Mouse (Mus musculus) myocyte (in vitro differentiated cells): Measurements from ENCODE around the gene Stoml1. TPM values are rescaled to one million over a fixed set of nuclear protein-coding genes. Genes with fewer than 3 reads are reported as not detected.
"Not testable (repeated sequence)": the region's sequence is repeated elsewhere in the genome, so short reads cannot be mapped to it uniquely, and the experiment has no call there.

Experiments used
- H3K27me3 ChIP-seq: one replicate; pipeline ENCODE4 v1.6.1; 2011; ENCODE audit not compliant: control insufficient read depth, insufficient read depth, insufficient read length
- H3K36me3 ChIP-seq: one replicate; pipeline ENCODE4 v1.6.1; 2011; ENCODE audit not compliant: control insufficient read depth, insufficient read depth
- H3K4me2 ChIP-seq: one replicate; pipeline ENCODE4 v1.6.1; 2011; ENCODE audit warnings: low read depth, control low read depth
- H3K4me3 ChIP-seq: one replicate; pipeline ENCODE4 v1.5.1; 2011; ENCODE audit warnings: mild to moderate bottlenecking, control low read depth, moderate library complexity
- H3K79me2 ChIP-seq: one replicate; pipeline ENCODE4 v1.6.1; 2011; ENCODE audit not compliant: control insufficient read depth, insufficient read depth
- H3ac ChIP-seq: one replicate; pipeline ENCODE4 v1.6.1; 2011; ENCODE audit not compliant: control insufficient read depth, insufficient read length
- CEBPB ChIP-seq: IDR thresholded peaks from 2 replicates; pipeline ENCODE4 v1.6.1; 2011; ENCODE audit warnings: mild to moderate bottlenecking, moderate library complexity; ENCODE audit not compliant: poor library complexity, insufficient read depth, severe bottlenecking
- E2F4 ChIP-seq: IDR thresholded peaks from one replicate; pipeline ENCODE4 v1.6.1; 2011; ENCODE audit warnings: mild to moderate bottlenecking, control low read depth, moderate library complexity; ENCODE audit not compliant: insufficient read depth
- MAX ChIP-seq: IDR thresholded peaks from one replicate; pipeline ENCODE4 v1.6.1; 2011; ENCODE audit warnings: low read depth, mild to moderate bottlenecking, control low read depth
- MYOD1 ChIP-seq, 3 experiments: IDR thresholded peaks; one replicate each; pipeline ENCODE4 v1.6.1; 2011; ENCODE audit warnings: control low read depth in 2 of 3, low read depth in 2 of 3, mild to moderate bottlenecking in 2 of 3, moderate library complexity in 1 of 3; ENCODE audit not compliant: insufficient read length in 2 of 3, control insufficient read depth in 1 of 3
- MYOG ChIP-seq, 3 experiments: IDR thresholded peaks; one replicate each; pipeline ENCODE4 v1.6.1; 2011; ENCODE audit warnings: control low read depth in 2 of 3, low read depth in 2 of 3, mild to moderate bottlenecking in 2 of 3; ENCODE audit not compliant: insufficient read length in 2 of 3, control insufficient read depth in 1 of 3, insufficient read depth in 1 of 3
- POLR2A ChIP-seq: IDR thresholded peaks from one replicate; pipeline ENCODE4 v1.6.1; 2011; ENCODE audit warnings: low read depth, mild to moderate bottlenecking, control low read depth, moderate library complexity; ENCODE audit not compliant: insufficient read length
- POLR2AphosphoS2 ChIP-seq: IDR thresholded peaks from one replicate; pipeline ENCODE4 v1.6.1; 2011; ENCODE audit warnings: low read depth, control low read depth; ENCODE audit not compliant: insufficient read length
- REST ChIP-seq: IDR thresholded peaks from one replicate; pipeline ENCODE4 v1.6.1; 2011; ENCODE audit warnings: mild to moderate bottlenecking, control low read depth, moderate library complexity; ENCODE audit not compliant: insufficient read depth, insufficient read length
- SRF ChIP-seq: IDR thresholded peaks from one replicate; pipeline ENCODE4 v1.6.1; 2011; ENCODE audit warnings: low read depth; ENCODE audit not compliant: control insufficient read depth, insufficient read length
- TCF12 ChIP-seq: IDR thresholded peaks from one replicate; pipeline ENCODE4 v1.6.1; 2011; ENCODE audit warnings: mild to moderate bottlenecking, control low read depth; ENCODE audit not compliant: poor library complexity, insufficient read depth, severe bottlenecking
- TCF3 ChIP-seq: IDR thresholded peaks from one replicate; pipeline ENCODE4 v1.6.1; 2011; ENCODE audit warnings: low read depth, control low read depth; ENCODE audit not compliant: insufficient read length
- USF1 ChIP-seq: IDR thresholded peaks from one replicate; pipeline ENCODE4 v1.6.1; 2011; ENCODE audit warnings: low read depth, mild to moderate bottlenecking, control low read depth, moderate library complexity
- polyA plus RNA-seq: library from polyadenylated mRNA; unstranded; fragments of >200 nt; fragmentation: generic; extraction: Trizol; gene quantifications from one replicate; pipeline ENCODE4 v1.2.1, GENCODE M21; 2012; ENCODE audit warnings: missing spikeins

Gene Stoml1
- polyA plus RNA-seq, 1 experiment = 37.9 TPM

GRCm38 (mm10) chr9:58249592-58250192 lies 3.3 kb upstream of the Stoml1 start, which contains the start of gene Pml:
TSS of gene Pml (minus strand) at chr9:58249786.
- H3K4me3 ChIP-seq = peak within 1 kb of the TSS; percentile 59
- TF ChIP-seq SRF = no peak
- no peak for TF ChIP-seq REST
- no peak for TF ChIP-seq MAX
- peak; percentile 5 for TF ChIP-seq E2F4
- TF ChIP-seq POLR2AphosphoS2 = no peak
- TF ChIP-seq MYOD1 (IDR thresholded peaks at IDR 0.05; ENCODE audit: control insufficient read depth in 1 of 3, insufficient read length in 2 of 3, low read depth in 2 of 3) = no peak
- TF ChIP-seq TCF3 = no peak
- peak; percentile 26 for TF ChIP-seq POLR2A
- no peak for TF ChIP-seq USF1
- no peak for TF ChIP-seq MYOG (IDR thresholded peaks at IDR 0.05; ENCODE audit: control insufficient read depth in 1 of 3, insufficient read depth in 1 of 3, insufficient read length in 2 of 3, low read depth in 2 of 3)
- no peak for TF ChIP-seq TCF12
- TF ChIP-seq CEBPB = no peak
- H3K79me2 ChIP-seq = peaks cover 46% of the 10 kb centered on the region
- no peaks in the 10 kb centered on the region for H3K36me3 ChIP-seq
- H3K27me3 ChIP-seq = no peaks in the 10 kb centered on the region
- H3K4me2 ChIP-seq = peak within 1 kb of the TSS; percentile 84
- H3ac ChIP-seq = peak within 1 kb of the TSS; percentile 70

GRCm38 (mm10) chr9:58250322-58250721 lies 2.6 kb upstream of the Stoml1 start:
- Histone ChIP-seq H3K4me3 (peak overlapping the region; percentile 59), H3ac (no peak overlapping the region), H3K79me2 (peaks cover 39% of the 10 kb centered on the region), H3K4me2 (peak overlapping the region; percentile 84), H3K36me3 (no peaks in the 10 kb centered on the region), H3K27me3 (no peaks in the 10 kb centered on the region)
- TF ChIP-seq E2F4 (no peak), POLR2A (no peak), POLR2AphosphoS2 (no peak), REST (no peak), CEBPB (no peak), MAX (no peak), MYOD1 (IDR thresholded peaks at IDR 0.05; ENCODE audit: control insufficient read depth in 1 of 3, insufficient read length in 2 of 3, low read depth in 2 of 3) (no peak), USF1 (no peak), TCF3 (no peak), SRF (no peak)

- H3K4me2 ChIP-seq, H3K27me3 ChIP-seq, H3ac ChIP-seq, H3K4me3 ChIP-seq, H3K36me3 ChIP-seq: not testable (repeated sequence)
- H3K79me2 ChIP-seq = peaks cover 35% of the 10 kb centered on the region
Measured at GRCm38 (mm10) chr9:58250730-58251129, 2.2 kb upstream of the Stoml1 start.

GRCm38 (mm10) chr9:58253805-58254122 lies 800 bp downstream of the Stoml1 start:
- H3K79me2 ChIP-seq, H3K27me3 ChIP-seq: not testable (repeated sequence)
- H3K4me3 ChIP-seq = peak overlapping the region; percentile 38

GRCm38 (mm10) chr9:58255105-58255504 lies 2.1 kb downstream of the Stoml1 start:
- no peaks in the 10 kb centered on the region for H3K27me3 ChIP-seq
- no peak overlapping the region for H3K4me3 ChIP-seq
- H3K4me2 ChIP-seq = peak overlapping the region; percentile 18
- no peaks in the 10 kb centered on the region for H3K36me3 ChIP-seq
- H3K79me2 ChIP-seq = peaks cover 6% of the 10 kb centered on the region
- H3ac ChIP-seq = no peak overlapping the region
- no peak for TF ChIP-seq REST
- no peak for TF ChIP-seq TCF12
- TF ChIP-seq TCF3 = no peak
- no peak for TF ChIP-seq CEBPB
- no peak for TF ChIP-seq E2F4
- no peak for TF ChIP-seq USF1
- TF ChIP-seq SRF = no peak
- no peak for TF ChIP-seq POLR2A
- TF ChIP-seq MYOD1 (IDR thresholded peaks at IDR 0.05; ENCODE audit: control insufficient read depth in 1 of 3, insufficient read length in 2 of 3, low read depth in 2 of 3) = no peak
- TF ChIP-seq MAX = no peak
- TF ChIP-seq MYOG (IDR thresholded peaks at IDR 0.05; ENCODE audit: control insufficient read depth in 1 of 3, insufficient read depth in 1 of 3, insufficient read length in 2 of 3, low read depth in 2 of 3) = no peak
- no peak for TF ChIP-seq POLR2AphosphoS2

More at GRCm38 (mm10) chr9:58253805-58254122, 800 bp downstream of the Stoml1 start:
- H3K36me3 ChIP-seq = not testable (repeated sequence)
- Histone ChIP-seq H3K4me2 (peak overlapping the region; percentile 87), H3ac (peak overlapping the region; percentile 62)
